Mouse (Mus musculus): ENCODE measurements around the gene Gm17657. TPM values are rescaled to one million over a fixed set of nuclear protein-coding genes. Genes with fewer than 3 reads are reported as not detected.
A peak's percentile ranks its signal among the peaks of the same experiment; 100 is the strongest.

The Gm17657 gene
- total RNA-seq (2021) = not detected
- long read RNA-seq, experiment 1 = 0 reads
- long read RNA-seq, experiment 2, partial matches to known transcripts = 0 of 1 reads
- long read RNA-seq, experiment 2, other reads (novel, unspliced or antisense) = 1 of 1 reads

DNA sequence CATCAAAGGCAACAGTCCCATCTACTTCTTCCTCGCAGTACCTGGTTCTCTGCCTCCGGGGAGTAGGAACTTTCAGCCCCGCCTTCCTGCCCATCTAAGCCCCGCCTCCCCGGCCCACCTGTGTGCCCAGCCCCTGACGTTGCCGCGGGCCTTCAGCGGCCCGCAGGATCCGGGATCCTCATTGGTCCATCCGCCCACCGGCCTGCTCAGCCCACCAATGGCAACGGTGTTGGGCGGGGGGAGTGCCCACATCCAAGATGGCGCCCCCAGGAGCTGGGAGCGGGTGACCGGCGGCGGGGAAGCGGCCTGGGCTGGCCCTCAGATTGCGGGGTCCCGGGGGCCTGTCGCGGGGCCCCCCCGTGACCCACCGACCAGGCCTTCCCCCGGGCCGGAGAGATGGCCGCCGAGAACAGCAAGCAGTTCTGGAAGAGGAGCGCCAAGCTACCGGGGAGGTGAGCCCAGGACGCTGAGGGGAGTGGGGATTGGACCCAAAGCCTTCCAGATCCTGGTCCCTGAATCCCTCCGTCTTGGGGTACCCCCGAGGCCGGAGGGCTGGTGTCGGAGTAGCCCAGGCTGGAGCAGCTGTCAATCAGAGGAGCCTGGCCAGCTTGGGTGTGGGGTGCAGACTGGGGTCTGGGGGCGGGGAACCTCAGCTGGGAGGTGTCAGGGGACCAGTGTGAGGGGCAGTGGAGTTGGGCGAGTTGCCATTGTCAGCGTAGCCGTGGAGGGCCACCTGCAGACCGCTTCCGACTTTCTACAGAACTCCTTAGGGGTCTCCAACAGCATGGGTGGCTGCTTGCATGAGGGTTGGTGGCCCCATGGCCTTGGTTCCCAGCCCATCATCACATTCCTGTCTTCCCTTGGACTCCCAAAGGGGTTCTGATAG is at the start of gene Gm17657, which contains the start of gene Tbc1d22b:
TSS of gene Gm17657 (minus strand) at position 96 of the 886 bp plus-strand sequence.
TSS of gene Tbc1d22b (plus strand) at position 243 of the 886 bp plus-strand sequence.
- peak; percentile 97 for DNase-seq

DNA sequence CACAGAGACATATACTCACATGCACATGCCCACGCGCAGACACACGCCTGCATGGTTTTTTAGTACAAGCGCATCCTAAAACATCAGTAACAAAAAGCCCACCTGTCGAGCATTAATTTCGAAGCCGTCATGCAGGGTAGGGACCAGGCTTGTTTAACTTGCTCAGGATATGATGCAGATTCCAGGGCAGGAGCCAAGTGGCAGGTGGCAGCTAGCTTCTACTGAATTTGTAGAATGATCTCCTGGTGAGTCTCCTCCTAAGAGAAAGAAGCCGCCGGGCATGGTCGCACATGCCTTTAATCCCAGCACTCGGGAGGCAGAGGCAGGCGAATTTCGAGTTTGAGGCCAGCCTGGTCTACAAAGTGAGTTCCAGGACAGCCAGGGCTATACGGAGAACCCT is 49.6 kb upstream of the Gm17657 start:
- DNase-seq = no peak

DNA sequence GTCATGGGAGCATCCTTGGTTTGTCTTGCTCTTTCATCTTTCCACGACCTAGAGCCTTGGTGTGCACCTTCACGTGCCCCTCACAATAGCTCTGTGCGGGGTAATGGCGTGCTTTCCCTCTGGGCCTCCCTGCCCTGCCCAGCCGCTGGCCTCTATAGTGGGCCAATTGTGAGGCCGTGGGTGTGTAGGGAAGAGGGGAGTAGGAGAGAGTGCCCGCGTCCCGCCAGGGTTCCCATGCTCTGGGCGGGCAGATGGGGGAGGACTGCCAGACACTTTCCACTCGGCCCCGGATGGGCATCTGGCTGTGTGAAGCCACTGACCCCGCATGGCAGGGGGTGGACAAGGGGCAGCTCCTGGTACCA is 47.3 kb upstream of the Gm17657 start:
- DNase-seq = no peak

DNA sequence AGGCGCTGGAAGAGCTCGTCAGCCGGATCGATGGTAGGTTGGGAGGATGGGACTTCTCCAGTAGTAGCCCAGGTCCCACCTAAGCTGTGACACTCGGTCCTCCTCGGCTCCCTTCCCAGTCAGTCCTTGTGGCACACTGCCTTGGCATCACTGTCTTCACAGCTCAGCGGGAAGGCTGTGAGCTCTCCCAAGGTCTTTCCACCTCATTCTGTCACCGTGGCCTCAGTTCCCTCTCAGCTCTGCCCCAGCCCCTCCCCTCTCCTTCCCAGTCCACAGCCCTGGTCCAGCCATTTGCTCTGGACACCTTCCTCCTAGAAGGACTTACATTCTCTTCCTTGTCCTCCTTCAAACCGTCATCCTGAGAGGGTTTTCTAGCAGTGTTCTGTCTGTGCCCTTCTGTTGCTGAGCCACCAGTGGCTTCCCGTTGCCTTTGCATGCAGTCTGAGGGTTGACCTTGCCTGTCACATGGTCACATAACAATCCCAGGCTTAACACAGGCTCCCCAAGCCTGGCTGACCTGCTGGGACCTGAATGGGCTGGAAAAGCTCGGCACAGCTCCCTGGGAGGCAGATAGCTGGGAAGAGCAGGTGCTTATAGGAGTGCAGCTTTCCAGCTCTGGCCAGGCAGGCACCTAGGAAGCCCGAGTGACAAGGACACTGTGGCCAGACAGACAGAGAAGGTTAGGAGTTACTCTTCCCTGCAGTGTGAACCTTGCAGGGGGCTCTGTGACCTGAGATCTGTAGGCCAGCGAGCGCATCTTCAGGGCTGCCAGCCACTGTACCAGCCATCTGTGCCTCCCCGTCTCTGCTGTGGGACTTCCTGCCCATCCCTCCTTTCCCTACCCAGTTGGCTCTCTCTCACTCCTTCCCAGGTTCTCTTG is 46.7 kb upstream of the Gm17657 start:
- peak; percentile 44 for DNase-seq

DNA sequence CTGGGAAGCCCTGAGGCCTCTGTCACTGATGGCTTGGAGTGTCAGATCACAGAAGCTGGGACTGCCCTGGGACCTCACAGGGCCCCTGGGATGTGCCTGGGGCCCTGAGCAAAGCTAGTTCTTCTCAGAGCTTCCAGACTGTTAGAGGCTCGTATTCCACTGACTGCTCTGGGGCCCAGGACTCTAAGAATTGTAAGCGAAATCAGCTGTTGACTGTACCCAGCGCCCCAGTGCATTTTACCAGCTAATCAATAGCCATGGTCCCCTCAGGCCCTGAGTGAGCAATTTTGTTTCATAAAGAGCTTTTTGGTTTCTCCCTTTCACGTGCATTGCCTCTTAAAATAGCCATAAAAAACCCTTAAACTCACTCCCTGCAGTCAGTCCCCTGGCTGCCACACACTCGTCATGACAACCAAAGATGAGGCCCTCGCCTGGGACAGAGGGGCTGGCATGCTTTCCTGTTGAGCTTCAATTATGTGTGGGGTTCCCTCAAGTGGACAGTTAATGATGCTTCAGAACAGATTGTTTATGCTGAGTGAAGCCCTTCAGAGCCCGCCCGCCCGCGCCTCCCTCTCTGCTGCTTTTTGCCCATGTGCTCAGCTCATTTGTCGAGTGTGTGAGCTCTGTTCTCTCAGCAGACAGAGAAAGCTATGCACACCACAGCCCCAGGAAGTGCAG is 39.9 kb upstream of the Gm17657 start:
- no peak for DNase-seq

DNA sequence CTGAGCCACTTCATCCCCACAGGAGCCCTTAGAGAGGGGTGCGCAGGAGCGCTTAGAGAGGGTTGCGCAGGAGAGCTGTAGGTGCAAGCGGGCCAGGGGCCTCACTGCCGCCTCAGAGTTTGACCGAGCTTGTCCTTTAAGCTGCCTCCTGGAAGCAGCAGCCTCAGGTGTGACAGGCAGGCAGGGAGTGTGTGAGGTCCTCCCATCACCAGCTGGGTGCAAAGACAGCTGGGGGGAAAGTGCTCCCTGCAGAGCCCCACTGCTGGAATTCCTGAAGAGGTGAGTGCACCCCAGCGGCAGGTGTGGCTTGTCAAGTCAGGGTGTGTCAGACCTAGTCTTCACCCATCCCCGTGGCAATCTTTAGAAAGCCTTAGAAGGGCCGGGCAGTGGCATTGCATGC is 37.5 kb upstream of the Gm17657 start:
- no peak for DNase-seq

DNA sequence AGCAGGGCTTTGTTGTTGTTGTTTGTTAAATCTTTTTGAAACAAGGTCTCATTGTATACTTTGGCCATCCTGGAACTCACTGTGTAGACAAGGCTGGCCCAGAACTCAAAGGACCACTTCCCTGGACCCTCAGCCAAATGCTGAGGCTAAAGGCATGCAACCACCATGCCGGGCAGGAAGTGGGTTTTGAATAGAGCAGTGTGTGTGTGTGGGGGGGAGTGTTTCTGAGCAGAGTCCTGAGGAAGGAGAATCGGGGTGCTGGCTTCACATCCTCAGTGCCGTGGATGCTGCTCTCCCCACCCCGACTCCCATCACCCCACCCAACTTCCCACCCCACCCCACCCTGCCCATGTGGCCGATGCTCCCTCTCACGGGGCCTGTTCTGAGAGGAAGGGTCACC is 36.0 kb upstream of the Gm17657 start:
- no peak for DNase-seq

DNA sequence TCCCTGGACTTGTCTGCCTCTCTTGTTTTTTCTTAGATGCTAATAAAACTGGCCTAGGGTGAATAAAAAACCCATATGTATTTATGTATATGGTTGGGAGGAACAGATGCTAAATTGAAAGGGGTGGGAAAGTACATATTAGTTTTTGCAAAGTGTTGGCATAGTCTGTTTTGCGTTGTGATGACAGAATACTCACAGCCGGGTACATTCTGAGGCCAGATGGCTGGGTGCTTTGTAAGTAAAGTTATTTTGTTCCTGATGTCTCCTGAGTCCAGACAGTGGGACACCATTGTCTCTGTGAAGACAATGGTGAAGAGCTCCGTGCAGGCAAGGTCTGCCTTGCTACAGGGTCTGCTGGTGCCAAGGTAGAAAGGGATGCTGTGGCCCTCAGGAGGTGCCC is 35.3 kb upstream of the Gm17657 start:
- no peak for DNase-seq

DNA sequence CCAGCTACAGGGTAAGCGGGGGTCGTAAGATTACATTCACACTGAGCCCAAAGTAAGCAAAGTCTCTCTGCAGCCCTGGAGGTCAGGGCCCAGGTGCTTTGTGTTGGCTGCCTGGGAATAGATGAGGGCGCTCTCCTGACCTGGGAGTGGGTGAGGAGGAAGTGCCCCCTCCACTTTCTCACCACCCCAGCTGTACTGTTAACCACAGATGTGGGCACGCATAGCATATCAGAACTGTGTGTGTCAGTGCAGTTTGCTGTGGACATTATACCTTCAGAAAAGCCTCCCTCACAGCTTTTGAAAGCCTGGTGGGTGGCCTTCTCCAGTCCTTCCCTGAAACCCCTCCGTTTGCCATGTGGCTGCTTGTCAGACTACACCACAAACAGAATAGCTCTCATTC is 34.9 kb upstream of the Gm17657 start:
- DNase-seq = no peak

DNA sequence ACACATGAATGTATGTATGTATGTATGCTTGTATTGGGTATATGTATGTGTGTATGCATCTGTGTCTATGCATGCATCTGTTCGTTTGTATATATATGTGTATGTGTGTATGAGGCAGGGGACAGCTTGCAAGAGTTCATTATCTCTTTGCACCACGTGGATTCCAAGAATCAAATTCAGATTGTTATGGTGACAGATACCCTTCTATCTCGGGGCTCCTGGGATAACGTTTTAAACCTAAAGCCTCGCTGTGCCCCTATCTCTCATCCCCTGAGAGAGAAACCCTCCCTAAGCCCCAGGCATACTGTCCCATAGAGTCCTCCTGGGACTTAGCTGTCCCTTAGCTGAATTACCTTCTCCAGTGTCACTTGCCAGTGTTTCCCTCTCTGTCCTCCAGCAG is 34.1 kb upstream of the Gm17657 start:
- DNase-seq = no peak

DNA sequence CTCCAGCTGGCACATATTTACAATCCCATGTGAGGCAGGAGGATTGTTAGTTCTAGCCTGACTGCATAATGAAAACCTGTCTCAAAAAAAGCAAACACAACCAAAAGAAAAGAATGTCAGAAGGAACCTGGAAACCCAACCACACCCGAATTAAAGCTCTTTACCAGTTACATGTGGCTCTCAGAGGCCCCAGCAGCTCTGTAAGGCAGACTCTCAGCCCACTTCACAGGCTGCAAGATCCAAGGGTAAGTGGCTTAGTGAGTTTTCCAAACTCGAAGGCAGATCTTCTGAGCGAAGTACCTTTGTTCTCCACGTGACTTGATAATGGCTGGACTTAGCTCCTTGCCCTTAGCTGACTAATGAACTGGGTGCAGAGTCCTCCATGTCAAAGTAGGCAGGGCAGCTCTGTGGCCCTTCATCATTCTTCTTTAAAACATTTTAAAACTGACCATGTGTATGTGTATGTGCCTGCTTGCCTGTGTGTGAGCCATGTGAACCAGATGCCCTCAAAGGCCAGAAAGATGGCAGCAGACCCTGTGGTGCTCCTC is 30.2 kb upstream of the Gm17657 start:
- DNase-seq = no peak

DNA sequence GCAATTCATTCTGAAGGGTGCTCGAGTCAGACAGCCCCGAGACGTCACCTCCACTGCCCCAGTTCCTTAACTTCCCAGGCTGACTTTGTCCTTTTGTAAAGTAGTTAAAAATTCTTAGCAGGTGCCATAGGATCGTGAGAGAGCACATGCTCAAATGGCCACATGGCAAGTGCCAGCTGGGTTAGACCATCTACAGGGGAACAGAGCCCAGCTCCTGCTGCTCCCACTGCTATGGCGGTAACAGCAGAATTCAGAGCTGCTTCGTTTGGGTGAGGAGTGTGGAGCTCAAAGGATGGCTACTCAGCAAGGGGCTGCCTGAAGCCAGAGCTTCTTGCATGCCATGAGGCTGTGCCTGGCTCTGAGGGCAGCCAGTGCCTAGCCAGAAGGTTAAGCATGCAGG is 20.4 kb upstream of the Gm17657 start:
- DNase-seq = no peak

DNA sequence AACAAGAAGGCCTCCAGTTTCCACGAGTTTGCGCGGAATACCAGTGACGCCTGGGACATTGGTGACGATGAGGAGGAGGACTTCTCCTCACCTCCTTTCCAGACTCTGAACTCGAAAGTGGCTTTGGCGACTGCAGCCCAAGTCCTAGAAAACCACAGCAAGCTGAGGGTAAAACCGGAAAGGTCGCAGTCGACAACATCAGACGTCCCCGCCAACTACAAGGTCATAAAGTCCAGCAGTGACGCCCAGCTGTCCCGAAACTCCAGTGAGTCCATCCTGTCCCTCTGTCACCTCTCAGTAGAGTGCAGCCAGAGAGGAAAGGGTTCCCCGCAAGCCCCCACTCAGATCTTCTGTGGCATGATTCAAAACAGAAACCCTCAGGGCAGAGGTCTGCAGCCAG is 19.0 kb upstream of the Gm17657 start:
- peak; percentile 38 for DNase-seq

DNA sequence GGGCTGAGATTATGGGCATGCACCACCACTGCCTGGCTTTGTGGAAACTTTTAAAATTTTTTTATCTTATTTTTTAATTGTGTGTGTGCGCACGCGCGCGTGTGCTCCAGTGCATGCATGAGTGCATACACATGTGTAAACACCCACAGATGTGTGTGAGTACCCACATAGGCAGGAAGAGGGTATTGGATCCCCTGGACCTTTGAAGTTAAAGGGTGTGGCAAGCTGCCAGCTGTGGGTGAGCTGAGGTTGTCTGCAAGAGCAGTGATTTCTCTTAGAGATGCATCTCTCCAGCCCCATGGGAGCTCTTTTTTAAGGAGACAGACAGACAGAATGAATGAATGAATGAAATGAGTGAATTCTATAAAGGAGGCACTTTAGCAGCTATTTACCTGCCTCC is 16.1 kb upstream of the Gm17657 start:
- no peak for DNase-seq

DNA sequence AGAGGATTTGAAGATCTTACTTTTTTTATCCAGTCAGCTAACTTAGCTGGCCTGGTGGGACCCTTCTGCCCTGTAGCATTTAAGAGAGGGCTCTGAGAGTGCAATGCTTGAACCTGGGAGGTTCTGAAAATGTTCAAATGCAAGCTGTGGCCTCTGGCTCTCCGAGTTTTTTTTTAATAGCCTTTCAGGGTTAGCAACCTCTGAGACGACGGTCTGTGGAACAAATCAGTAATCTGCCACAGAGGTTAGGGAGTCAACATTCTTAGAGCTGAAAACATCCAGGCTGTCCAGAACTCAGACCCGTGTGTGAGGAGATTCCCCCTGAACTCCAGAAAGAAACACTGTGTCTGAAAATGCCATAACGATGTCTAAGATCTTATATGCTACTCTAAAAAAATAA is 9.0 kb upstream of the Gm17657 start:
- no peak for DNase-seq

DNA sequence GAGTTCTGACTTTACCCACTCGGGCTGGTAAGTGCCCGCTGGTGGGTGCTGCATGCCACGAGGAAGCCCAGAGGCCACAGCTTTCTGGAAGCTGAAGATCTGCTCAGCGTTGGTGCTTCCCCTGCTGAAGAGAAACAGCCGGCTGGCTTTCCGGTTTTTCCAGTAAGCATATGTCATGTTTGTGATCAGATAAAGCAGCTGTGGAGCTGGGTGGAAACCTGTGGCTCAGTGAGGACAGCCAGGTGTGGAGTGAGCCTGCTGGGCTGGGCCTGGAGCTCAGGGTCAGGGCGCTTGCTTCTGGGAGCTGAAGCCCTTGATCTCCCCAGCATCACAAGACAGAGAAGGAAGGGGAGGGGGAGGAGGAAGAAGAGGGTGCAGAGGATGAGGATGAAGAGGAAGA is 7.5 kb upstream of the Gm17657 start:
- no peak for DNase-seq

DNA sequence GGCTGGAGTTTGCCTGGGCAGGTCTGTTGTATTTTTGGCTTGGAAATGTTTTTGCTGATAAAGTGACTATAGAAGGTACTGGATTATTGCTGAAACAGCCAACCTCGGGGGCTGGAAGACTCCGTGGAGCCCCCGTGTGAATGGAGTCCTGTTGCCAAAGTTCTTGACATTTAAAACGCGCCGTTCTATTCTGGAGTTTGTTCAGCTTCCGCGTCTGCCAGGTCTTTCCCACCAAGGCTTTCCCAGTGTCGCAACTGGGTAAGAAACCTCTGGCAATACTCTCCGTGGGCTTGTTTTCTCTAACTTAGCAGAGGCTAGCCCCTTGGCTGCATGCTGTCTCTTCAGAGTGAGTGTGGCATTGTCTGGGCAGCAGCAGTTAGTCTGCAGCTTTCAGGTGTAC is 7.0 kb upstream of the Gm17657 start:
- DNase-seq = peak; percentile 34

DNA sequence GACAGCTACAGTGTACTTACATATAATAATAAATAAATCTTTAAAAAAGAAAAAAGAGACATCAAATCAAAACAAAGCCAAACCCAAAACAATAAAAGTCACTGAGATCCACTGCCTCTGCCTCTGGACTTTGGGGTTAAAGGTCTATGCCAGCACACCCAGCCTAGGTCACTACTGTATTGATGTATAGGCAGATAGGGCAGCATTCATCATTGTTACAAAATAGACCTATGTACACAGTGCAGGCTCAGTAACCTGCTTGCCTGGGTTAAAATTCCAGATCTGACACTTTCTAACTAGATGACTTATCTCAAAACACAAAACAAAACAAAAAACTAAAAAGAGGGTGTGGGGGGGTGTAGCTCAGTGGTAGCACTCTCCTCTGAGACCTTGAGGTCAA is 4.7 kb upstream of the Gm17657 start:
- no peak for DNase-seq

DNA sequence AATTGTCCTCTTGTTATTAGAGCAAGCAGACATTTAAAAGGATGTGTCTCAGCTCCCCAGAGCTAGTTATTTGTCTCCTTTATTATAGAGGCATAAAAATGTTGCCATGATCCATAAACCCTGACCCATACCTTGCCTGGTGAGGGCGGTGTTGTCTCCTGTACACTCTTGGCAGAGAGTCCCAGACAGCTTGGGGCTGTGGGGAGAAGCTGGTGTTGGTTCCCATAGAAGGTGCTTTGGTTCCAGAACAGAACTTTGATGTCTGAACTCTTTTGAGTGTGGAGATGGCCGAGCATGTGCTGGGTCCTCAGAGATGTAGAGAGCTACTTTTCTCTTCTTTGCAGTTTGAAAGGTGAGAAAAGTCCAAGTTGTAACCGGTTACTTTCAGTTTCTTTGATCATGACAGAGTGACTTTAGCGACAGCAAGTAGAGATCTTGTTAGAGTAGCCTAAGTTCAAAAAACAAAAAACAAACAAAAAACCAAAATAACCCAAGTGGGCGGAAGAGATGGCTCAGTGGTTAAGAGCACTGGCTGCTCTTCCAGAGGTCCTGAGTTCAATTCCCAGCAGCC is 2.8 kb upstream of the Gm17657 start, which contains the start of gene Tmem217:
TSS of gene Tmem217 (minus strand) at position 224 of the 571 bp plus-strand sequence.
- DNase-seq = no peak

DNA sequence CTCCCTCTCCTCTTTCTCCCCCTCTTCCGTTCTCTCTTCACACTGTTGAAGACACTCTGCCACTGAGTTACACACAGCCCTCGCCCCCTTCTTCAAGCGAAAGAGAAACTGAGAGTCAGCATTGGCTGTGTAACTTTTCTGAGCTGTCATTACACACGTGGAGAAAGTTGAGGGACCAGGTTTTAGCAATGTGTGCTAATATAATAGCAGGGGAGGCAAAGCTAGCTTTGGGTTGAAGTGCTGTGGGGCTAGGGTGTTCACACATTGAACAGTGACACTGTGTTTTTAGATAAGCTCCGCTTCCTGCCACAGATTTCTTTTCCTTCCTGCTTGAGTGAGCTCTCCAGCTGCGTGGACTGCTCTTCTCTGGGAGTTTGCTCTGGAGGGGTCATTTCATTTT is 1.6 kb upstream of the Gm17657 start:
- no peak for DNase-seq

DNA sequence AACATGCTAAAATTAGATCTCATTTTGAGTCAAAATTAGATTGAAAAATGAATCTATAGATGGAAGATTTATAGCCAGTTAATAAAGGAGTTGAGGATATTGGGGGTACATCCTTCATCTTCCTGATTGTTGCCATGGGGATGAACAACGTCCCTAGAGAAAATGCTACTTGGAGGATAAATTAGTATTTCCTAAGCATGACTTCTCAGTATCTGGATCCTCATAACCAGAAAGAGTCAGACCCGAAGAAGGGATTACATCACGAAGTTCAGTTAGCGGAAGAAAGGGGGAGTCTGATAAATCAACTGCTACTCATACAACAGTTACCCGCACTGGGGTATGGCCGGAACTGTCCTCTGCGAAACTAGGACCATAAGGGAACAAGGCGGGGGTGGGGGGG is 444 bp downstream of the Gm17657 start:
- DNase-seq = no peak

DNA sequence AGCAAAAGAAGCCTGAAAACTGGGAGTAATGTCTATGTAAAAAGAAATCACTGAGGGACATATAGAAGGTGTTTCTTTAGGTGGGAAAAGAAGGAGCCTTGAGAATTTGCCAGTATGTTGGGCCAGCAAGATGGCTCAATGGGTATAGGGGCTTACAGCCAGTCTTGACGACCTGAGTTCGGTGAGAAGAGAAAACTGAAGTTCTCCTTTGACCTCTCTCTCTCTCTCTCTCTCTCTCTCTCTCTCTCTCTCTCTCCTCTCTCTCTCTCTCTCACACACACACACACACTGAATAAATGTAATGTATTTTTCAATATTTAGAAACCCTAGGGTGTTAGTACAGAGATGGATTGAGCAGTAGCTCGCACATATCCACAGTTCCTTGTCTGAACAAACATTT is 944 bp downstream of the Gm17657 start:
- DNase-seq = no peak

Data from adrenal gland, postnatal 10 days (tissue).